Mouse (Mus musculus): ENCODE results near the gene Sp6. TPM values are rescaled to one million over a fixed set of nuclear protein-coding genes. Genes with fewer than 3 reads are reported as not detected.

Gene Sp6
- total and polyA plus RNA-seq, 3 experiments: 10.1 to 65.5 (median 18.4) TPM

- H3K27me3 ChIP-seq (replicated peaks): no peaks in the 10 kb centered on the region
- H3K36me3 ChIP-seq (replicated peaks in 1 of 2; ENCODE audit: control insufficient read depth in 1 of 2, insufficient read depth in 1 of 2, low read length in 1 of 2): peaks cover 1 to 45% of the 10 kb centered on the region in 2 experiments
- H3K27ac ChIP-seq (ENCODE audit: insufficient read depth, low read depth): no peak overlapping the region
- H3K79me2 ChIP-seq (replicated peaks; ENCODE audit: control insufficient read depth, extremely low read depth, insufficient read depth, poor library complexity, severe bottlenecking): peaks cover 24% of the 10 kb centered on the region
- H3K4me2 ChIP-seq (ENCODE audit: insufficient read depth, low read depth, poor library complexity, severe bottlenecking): no peak overlapping the region
- no peak for TF ChIP-seq SMC3 (IDR thresholded peaks at IDR 0.05; ENCODE audit: low read depth, low read length)
- DNase-seq (ENCODE audit: extremely low read depth): no peak
- H3K4me1 ChIP-seq (ENCODE audit: control insufficient read depth in 1 of 2, insufficient read depth in 2 of 2): peaks cover 4 to 23% of the 10 kb centered on the region in 2 experiments; a peak in 3 of 4 replicates
- no peak overlapping the region for H3K9ac ChIP-seq (ENCODE audit: insufficient read depth, low read depth)
- in situ Hi-C loops (cut with MboI; ENCODE audit: low pct_ligation_motif_present, low pct_unique_long_range_greater_than_20kb, low sequenced_read_pairs): no loop called here
- no peaks in the 10 kb centered on the region for H3K9me3 ChIP-seq (replicated peaks; ENCODE audit: low read length)
- dilution Hi-C loops (cut with MboI; ENCODE audit: extremely low pct_ligation_motif_present, extremely low pct_unique_long_range_greater_than_20kb, low sequenced_read_pairs): no loop called here
- H3K4me3 ChIP-seq (replicated peaks in 1 of 3; ENCODE audit: low read depth in 2 of 3, low read length in 2 of 3, poor library complexity in 1 of 3): no peak overlapping the region
Observed at GRCm38 (mm10) chr11:97038881-97039280, 25.7 kb downstream of the Sp6 start.

DNA sequence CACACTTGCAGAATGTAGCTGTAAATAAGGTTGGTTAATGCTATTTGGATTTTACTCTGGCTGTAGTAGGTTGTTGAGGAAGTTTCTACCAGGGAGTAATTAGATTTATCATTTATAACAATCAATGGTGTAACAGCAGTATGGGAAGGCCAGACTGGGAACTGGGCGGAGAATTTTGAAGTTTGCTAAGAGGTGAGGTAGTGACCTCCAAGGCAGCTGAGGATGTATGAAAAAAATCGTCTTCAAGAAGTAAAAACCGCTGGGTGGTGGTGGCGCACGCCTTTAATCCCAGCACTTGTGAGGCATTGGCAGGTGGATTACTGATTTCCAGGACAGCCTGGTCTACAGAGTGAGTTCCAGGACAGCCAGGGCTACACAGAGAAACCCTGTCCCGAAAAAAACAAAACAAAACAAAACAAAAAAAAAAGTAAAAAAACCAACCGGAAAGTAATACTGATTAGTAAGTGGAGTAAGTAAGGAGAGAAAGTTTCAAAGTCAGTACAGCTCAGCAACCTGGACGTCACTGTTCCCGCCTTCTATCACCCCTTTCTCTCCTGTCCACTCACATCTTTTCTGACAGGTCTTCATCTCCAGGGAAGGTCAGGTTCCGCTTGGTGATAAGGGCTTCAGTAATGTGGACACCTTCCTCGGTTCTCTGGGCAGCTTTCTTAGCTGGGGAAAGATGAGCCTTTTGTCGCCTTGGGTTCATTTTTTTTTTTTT, 27.3 kb downstream of the Sp6 start:
- TF ChIP-seq NELFE (IDR thresholded peaks at IDR 0.05; ENCODE audit: low read depth, low read length): 0 out of 2 replicates have a peak, but pooled peaks have one; percentile 15
- TF ChIP-seq UBTF (IDR thresholded peaks at IDR 0.05; ENCODE audit: low read depth, low read length): no peak
- no peak for TF ChIP-seq SMC3 (IDR thresholded peaks at IDR 0.05; ENCODE audit: low read depth, low read length)
- Histone ChIP-seq H3K9me3 (replicated peaks; ENCODE audit: low read length) (peaks cover under 1% of the 10 kb centered on the region), H3K4me2 (ENCODE audit: insufficient read depth, low read depth, poor library complexity, severe bottlenecking) (peak overlapping the region; percentile 99), H3K36me3 (replicated peaks in 1 of 2; ENCODE audit: control insufficient read depth in 1 of 2, insufficient read depth in 1 of 2, low read length in 1 of 2) (peaks cover 12 to 46% of the 10 kb centered on the region in 2 experiments), H3K27ac (ENCODE audit: insufficient read depth, low read depth) (no peak overlapping the region), H3K4me1 (ENCODE audit: control insufficient read depth in 1 of 2, insufficient read depth in 2 of 2) (peaks cover 4 to 23% of the 10 kb centered on the region in 2 experiments; a peak in 3 of 4 replicates), H3K4me3 (replicated peaks in 1 of 3; ENCODE audit: low read depth in 2 of 3, low read length in 2 of 3, poor library complexity in 1 of 3) (peak overlapping the region in 1 of 3 experiments; percentile 66), H3K79me2 (replicated peaks; ENCODE audit: control insufficient read depth, extremely low read depth, insufficient read depth, poor library complexity, severe bottlenecking) (peaks cover 30% of the 10 kb centered on the region), H3K9ac (ENCODE audit: insufficient read depth, low read depth) (peak overlapping the region; percentile 57; the same call in 1 of the 2 replicates), H3K27me3 (replicated peaks) (no peaks in the 10 kb centered on the region)
- dilution Hi-C loops (cut with MboI; ENCODE audit: extremely low pct_ligation_motif_present, extremely low pct_unique_long_range_greater_than_20kb, low sequenced_read_pairs) (no loop called here), in situ Hi-C loops (cut with MboI; ENCODE audit: low pct_ligation_motif_present, low pct_unique_long_range_greater_than_20kb, low sequenced_read_pairs) (no loop called here)
- DNase-seq (ENCODE audit: extremely low read depth): no peak

GRCm38 (mm10) chr11:97041022-97041899, 28.1 kb downstream of the Sp6 start, which contains the start of the genes Lrrc46 and Mrpl10:
Gene Lrrc46, minus strand, starts transcription at chr11:97041407.
Gene Mrpl10, plus strand, starts transcription at chr11:97041560.
- Histone ChIP-seq H3K4me2 (ENCODE audit: insufficient read depth, low read depth, poor library complexity, severe bottlenecking) (peak within 1 kb of the TSS; percentile 99), H3K27me3 (replicated peaks) (no peaks in the 10 kb centered on the region), H3K79me2 (replicated peaks; ENCODE audit: control insufficient read depth, extremely low read depth, insufficient read depth, poor library complexity, severe bottlenecking) (peaks cover 30% of the 10 kb centered on the region), H3K4me1 (ENCODE audit: control insufficient read depth in 1 of 2, insufficient read depth in 2 of 2) (peaks cover 4 to 23% of the 10 kb centered on the region in 2 experiments; a peak in 3 of 4 replicates), H3K9ac (ENCODE audit: insufficient read depth, low read depth) (peak within 1 kb of the TSS; percentile 84), H3K4me3 (replicated peaks in 1 of 3; ENCODE audit: low read depth in 2 of 3, low read length in 2 of 3, poor library complexity in 1 of 3) (peak within 1 kb of the TSS; percentile 75 to 94 (median 86)), H3K27ac (ENCODE audit: insufficient read depth, low read depth) (peak within 1 kb of the TSS; percentile 29), H3K9me3 (replicated peaks; ENCODE audit: low read length) (peaks cover 4% of the 10 kb centered on the region), H3K36me3 (replicated peaks in 1 of 2; ENCODE audit: control insufficient read depth in 1 of 2, insufficient read depth in 1 of 2, low read length in 1 of 2) (peaks cover 15 to 45% of the 10 kb centered on the region in 2 experiments)
- peak; percentile 98 for DNase-seq (ENCODE audit: extremely low read depth)
- dilution Hi-C loops (cut with MboI; ENCODE audit: extremely low pct_ligation_motif_present, extremely low pct_unique_long_range_greater_than_20kb, low sequenced_read_pairs): no loop called here
- in situ Hi-C loops (cut with MboI; ENCODE audit: low pct_ligation_motif_present, low pct_unique_long_range_greater_than_20kb, low sequenced_read_pairs): no loop called here
- peak; percentile 100 for TF ChIP-seq ZNF384 (IDR thresholded peaks at IDR 0.05; ENCODE audit: low read depth, low read length)
- no peak for TF ChIP-seq RCOR1 (conservative IDR thresholded peaks at IDR 0.05; ENCODE audit: low read depth, low read length)
- peak; percentile 80 for TF ChIP-seq TBP (conservative IDR thresholded peaks at IDR 0.05; ENCODE audit: low read depth, low read length)
- TF ChIP-seq GABPA (IDR thresholded peaks at IDR 0.05; ENCODE audit: insufficient replicate concordance, low read depth, low read length): no peak; the same call in 1 of the 2 replicates
- peak; percentile 93 for TF ChIP-seq NELFE (IDR thresholded peaks at IDR 0.05; ENCODE audit: low read depth, low read length)
- peak; percentile 75; the same call in 1 of the 2 replicates for TF ChIP-seq MYC (IDR thresholded peaks at IDR 0.05; ENCODE audit: low read depth, low read length)
- TF ChIP-seq HCFC1 (IDR thresholded peaks at IDR 0.05; ENCODE audit: low read depth, low read length): peak; percentile 95
- peak; percentile 85; the same call in 1 of the 2 replicates for TF ChIP-seq UBTF (IDR thresholded peaks at IDR 0.05; ENCODE audit: low read depth, low read length)
- TF ChIP-seq USF2 (conservative IDR thresholded peaks at IDR 0.05; ENCODE audit: low read depth, low read length): no peak
- TF ChIP-seq ZC3H11A (IDR thresholded peaks at IDR 0.05; ENCODE audit: low read depth, low read length): no peak
- TF ChIP-seq RAD21 (IDR thresholded peaks at IDR 0.05; ENCODE audit: low read depth, low read length): no peak
- peak; percentile 99 for TF ChIP-seq ELF1 (IDR thresholded peaks at IDR 0.05; ENCODE audit: low read depth, low read length)
- TF ChIP-seq ZKSCAN1 (IDR thresholded peaks at IDR 0.05; ENCODE audit: borderline replicate concordance, low read depth, low read length): peak; percentile 40; the same call in 1 of the 2 replicates
- peak; percentile 54 for TF ChIP-seq MAX (IDR thresholded peaks at IDR 0.05; ENCODE audit: low read length)
- TF ChIP-seq POLR2A (IDR thresholded peaks at IDR 0.05; ENCODE audit: low read depth, low read length): peak; percentile 97
- TF ChIP-seq MAZ (IDR thresholded peaks at IDR 0.05; ENCODE audit: low read depth, low read length): peak; percentile 98
- TF ChIP-seq ZMIZ1 (IDR thresholded peaks at IDR 0.05; ENCODE audit: low read depth, low read length): peak; percentile 63; the same call in 1 of the 2 replicates
- TF ChIP-seq ETS1 (conservative IDR thresholded peaks at IDR 0.05; ENCODE audit: low read depth, low read length): peak; percentile 57
- 0 out of 2 replicates have a peak, but pooled peaks have one; percentile 5 for TF ChIP-seq JUND (conservative IDR thresholded peaks at IDR 0.05; ENCODE audit: low read depth, low read length)
